Mouse (Mus musculus) heart, adult 2 months (tissue): Measurements from ENCODE around the gene Rbl2.

Source experiments
- CTCF ChIP-seq: fragments of 200-600 bp; IDR thresholded peaks from 2 replicates; pipeline ENCODE4 v1.8.1; 2022; ENCODE audit warnings: antibody characterized with exemption, mild to moderate bottlenecking, moderate library complexity
- EP300 ChIP-seq: fragments of 200-500 bp; IDR thresholded peaks from 2 replicates; pipeline ENCODE4 v1.6.1; 2011; ENCODE audit warnings: low read depth, low read length, control low read depth; ENCODE audit not compliant: insufficient read depth
- POLR2A ChIP-seq: fragments of 200-500 bp; IDR thresholded peaks from 2 replicates; pipeline ENCODE4 v1.6.1; 2011; ENCODE audit warnings: mild to moderate bottlenecking, low read depth, low read length, control low read depth; ENCODE audit not compliant: insufficient read depth

DNA sequence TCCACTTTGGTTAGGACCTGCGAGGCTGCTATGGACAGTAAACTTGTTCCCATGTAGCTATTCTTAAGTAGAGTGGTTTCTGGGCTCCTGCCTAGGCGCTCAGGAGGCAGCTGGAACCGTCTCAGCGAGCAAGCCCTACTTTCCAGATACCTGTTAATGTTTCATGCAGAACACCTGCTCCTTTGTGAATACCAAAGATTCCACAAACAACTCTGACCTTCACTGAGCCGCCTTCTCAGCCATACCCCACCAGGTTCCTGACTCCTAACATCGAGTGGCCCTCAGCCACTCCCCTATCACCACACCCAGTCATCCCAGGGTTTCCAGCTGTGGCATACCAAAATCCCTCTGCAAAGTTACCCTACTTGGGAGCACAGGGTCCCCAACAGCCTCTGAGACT, 100.3 kb downstream of the Rbl2 start:
- no peak for TF ChIP-seq CTCF
- TF ChIP-seq POLR2A = no peak
- no peak for TF ChIP-seq EP300
